Mouse (Mus musculus) G1E (cell line): ENCODE data around the gene Colq.

Source experiments
- CTCF ChIP-seq: IDR thresholded peaks from 2 replicates; pipeline ENCODE4 v1.5.1; 2012; ENCODE audit warnings: low read depth, low read length, inconsistent platforms, mixed read lengths
- GATA1 ChIP-seq: IDR thresholded peaks from 2 replicates; pipeline ENCODE4 v1.6.1; 2012; ENCODE audit warnings: borderline replicate concordance, low read length, inconsistent platforms, mixed read lengths
- GATA2 ChIP-seq: IDR thresholded peaks from 2 replicates; pipeline ENCODE4 v1.6.1; 2012; ENCODE audit warnings: low read depth, low read length, inconsistent platforms, borderline replicate concordance
- TAL1 ChIP-seq: conservative IDR thresholded peaks from 2 replicates; pipeline ENCODE4 v1.6.1; 2012; ENCODE audit warnings: low read depth, low read length, inconsistent platforms, mixed read lengths

- no peak for TF ChIP-seq CTCF
- no peak for TF ChIP-seq GATA2
- no peak for TF ChIP-seq TAL1
- no peak for TF ChIP-seq GATA1
These were observed 72.0 kb downstream of the Colq start for GRCm38 (mm10) chr14:31519165-31519564.
